Mouse (Mus musculus) hindbrain, embryonic 10.5 days (tissue): ENCODE measurements around the gene Lancl1. TPM values are rescaled to one million over a fixed set of nuclear protein-coding genes. Genes with fewer than 3 reads are reported as not detected.

Experiments
- DNase-seq: peaks from one replicate; pipeline ENCODE4 v3.0.0-alpha.2; 2017; ENCODE audit warnings: low spot score
- H3K27ac ChIP-seq: fragments of 300-500 bp; sonication (generic); 2 replicates; pipeline ENCODE4 v1.5.1; 2016; ENCODE audit warnings: mild to moderate bottlenecking, moderate library complexity
- H3K27me3 ChIP-seq: fragments of 300-500 bp; sonication (generic); 2 replicates; pipeline ENCODE4 v1.6.1; 2016; ENCODE audit warnings: mild to moderate bottlenecking; ENCODE audit not compliant: poor library complexity, insufficient read depth, severe bottlenecking
- H3K36me3 ChIP-seq: fragments of 300-500 bp; sonication (generic); 2 replicates; pipeline ENCODE4 v1.6.1; 2016; ENCODE audit warnings: mild to moderate bottlenecking, moderate library complexity
- H3K4me1 ChIP-seq: fragments of 300-500 bp; sonication (generic); replicated peaks from 2 replicates; pipeline ENCODE4 v1.6.1; 2016; ENCODE audit warnings: mild to moderate bottlenecking
- H3K4me3 ChIP-seq: fragments of 300-500 bp; sonication (generic); 2 replicates; pipeline ENCODE4 v1.5.1; 2016; ENCODE audit warnings: mild to moderate bottlenecking, moderate library complexity
- H3K9me3 ChIP-seq: fragments of 300-500 bp; sonication (generic); 2 replicates; pipeline ENCODE4 v1.6.1; 2016; ENCODE audit warnings: mild to moderate bottlenecking, moderate library complexity
- WGBS: fragments of 180-500 bp; shearing (Covaris S2); methylation state at CpG from one replicate; pipeline ENCODE4 v1.1.7; 2016; 5-methylcytosine and 5-hydroxymethylcytosine counted together
- polyA plus RNA-seq: library from polyadenylated mRNA; unstranded; fragments of >200 nt; fragmentation: Nextera tagmentation; extraction: Ambion mirVana; gene quantifications from 2 replicates; pipeline ENCODE4 v1.2.1, GENCODE M21; 2016

Gene Lancl1
- polyA plus RNA-seq, 1 experiment from 2014 or later: 96.8 TPM

DNA sequence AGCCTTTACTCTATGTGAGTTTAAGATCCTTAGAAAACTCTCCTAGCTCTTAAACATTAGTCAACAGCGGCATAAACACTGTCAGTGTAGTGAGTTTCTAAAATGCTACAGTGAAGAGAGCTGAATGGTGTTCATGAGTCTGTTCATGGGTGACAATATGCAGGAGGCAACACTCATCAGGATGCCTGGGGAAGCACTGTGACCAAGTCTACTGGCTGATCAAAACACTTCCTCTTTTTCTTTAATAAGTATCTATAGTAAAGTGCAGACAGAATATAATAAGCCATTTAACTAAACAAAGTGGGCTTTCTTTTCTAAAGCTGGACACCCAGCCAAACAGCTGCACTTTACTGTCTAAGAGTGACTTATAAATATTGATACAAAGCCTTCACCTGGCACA lies 37.3 kb downstream of the Lancl1 start:
- no peaks in the 10 kb centered on the region for H3K27me3 ChIP-seq
- no peak overlapping the region for H3K4me3 ChIP-seq
- no peaks in the 10 kb centered on the region for H3K4me1 ChIP-seq
- WGBS: 82% methylated on average over 1 of the region's 1 CpGs
- H3K27ac ChIP-seq: no peak overlapping the region
- peaks cover 65% of the 10 kb centered on the region for H3K36me3 ChIP-seq
- H3K9me3 ChIP-seq: no peaks in the 10 kb centered on the region
- DNase-seq: no peak

DNA sequence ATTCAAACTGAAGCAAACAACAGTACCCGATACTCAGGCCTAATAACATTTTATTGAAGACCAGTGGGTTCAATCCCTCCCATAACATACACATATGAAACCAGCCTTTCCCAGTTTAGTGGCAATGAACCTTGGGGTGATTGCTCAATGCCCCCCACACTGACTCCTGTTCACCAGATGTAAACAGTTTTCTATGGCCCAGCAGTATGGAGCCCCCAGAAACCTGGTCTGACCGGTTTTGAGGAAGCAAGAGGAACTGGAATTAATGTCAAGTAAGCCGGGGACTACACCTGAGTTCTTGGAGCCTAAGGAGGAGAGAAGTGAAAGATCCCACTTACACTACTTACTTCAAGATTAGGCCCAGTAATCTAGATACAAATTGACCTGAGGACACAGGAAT lies 38.2 kb downstream of the Lancl1 start:
- H3K9me3 ChIP-seq: no peaks in the 10 kb centered on the region
- H3K27me3 ChIP-seq: no peaks in the 10 kb centered on the region
- no peak overlapping the region for H3K4me3 ChIP-seq
- DNase-seq: no peak
- H3K27ac ChIP-seq: no peak overlapping the region
- H3K4me1 ChIP-seq: no peaks in the 10 kb centered on the region
- peaks cover 56% of the 10 kb centered on the region for H3K36me3 ChIP-seq
- 87% methylated on average over 3 of the region's 3 CpGs for WGBS

DNA sequence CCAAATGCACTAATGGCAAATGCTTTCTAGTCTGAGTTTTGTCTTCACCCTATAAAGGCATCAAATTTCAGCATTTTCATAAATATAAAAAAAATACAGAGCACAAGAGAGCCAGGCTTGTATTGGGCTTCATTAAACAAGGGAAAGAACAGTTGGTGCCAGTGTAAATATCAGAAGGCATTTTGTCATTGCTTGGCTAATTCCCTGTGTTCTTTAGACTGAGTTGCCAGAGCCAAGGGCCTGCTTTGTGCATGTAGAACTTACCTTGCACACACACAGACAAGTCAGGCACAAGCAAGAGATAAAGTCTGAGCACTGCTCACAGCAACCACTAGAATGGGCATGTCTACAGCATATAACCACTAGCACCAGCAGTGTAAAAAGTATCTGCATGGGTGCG lies 40.1 kb downstream of the Lancl1 start:
- Histone ChIP-seq H3K36me3 (peaks cover 37% of the 10 kb centered on the region), H3K27ac (no peak overlapping the region), H3K9me3 (no peaks in the 10 kb centered on the region), H3K27me3 (no peaks in the 10 kb centered on the region), H3K4me1 (no peaks in the 10 kb centered on the region), H3K4me3 (no peak overlapping the region)
- DNase-seq: no peak
- WGBS: 87% methylated on average over 1 of the region's 1 CpGs

DNA sequence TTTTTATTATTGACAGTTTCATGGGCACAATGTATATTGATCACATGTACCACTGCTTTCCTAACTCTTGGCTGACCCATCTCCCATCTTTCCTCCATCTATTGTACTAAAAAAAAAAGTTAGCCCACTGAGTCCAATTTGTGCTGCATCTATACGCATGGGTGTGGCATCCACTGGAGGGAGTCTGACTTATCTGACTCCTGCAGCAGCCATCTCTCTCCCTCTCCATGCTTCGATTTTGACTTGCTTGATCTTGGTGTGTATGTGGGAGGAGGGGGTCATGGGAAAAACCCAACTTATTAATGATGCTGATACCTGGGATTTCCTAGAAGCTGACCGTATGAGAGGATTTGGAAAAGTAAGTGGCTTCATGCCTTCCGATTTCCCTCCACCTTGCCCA lies 40.5 kb downstream of the Lancl1 start:
- H3K36me3 ChIP-seq: peaks cover 34% of the 10 kb centered on the region
- H3K4me3 ChIP-seq: no peak overlapping the region
- no peak for DNase-seq
- H3K9me3 ChIP-seq: no peaks in the 10 kb centered on the region
- H3K27me3 ChIP-seq: no peaks in the 10 kb centered on the region
- WGBS: 94% methylated on average over 4 of the region's 4 CpGs
- no peak overlapping the region for H3K27ac ChIP-seq
- no peaks in the 10 kb centered on the region for H3K4me1 ChIP-seq

DNA sequence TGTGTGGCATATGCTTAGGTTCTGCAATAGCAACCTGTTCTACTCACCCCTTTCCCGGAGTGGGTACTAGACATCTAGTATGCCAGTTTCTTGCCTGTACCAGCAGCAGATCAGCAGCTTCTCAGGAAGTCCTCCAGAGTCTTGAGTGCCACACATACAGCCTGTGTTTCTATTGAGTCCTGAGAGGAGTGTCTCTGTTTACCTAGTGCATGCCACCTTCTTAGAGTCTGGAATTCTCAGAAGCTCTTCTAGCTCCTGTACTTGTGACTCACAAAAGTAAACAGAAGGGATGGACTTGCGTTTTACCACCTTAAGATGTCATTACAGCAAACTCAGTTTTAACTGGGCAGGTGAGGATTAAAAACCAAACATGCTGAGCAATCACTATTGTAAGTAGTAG lies 41.9 kb downstream of the Lancl1 start:
- no peak overlapping the region for H3K27ac ChIP-seq
- no peaks in the 10 kb centered on the region for H3K9me3 ChIP-seq
- WGBS: 86% methylated on average over 2 of the region's 2 CpGs
- H3K4me3 ChIP-seq: no peak overlapping the region
- no peaks in the 10 kb centered on the region for H3K27me3 ChIP-seq
- H3K36me3 ChIP-seq: peaks cover 20% of the 10 kb centered on the region
- DNase-seq: no peak
- no peaks in the 10 kb centered on the region for H3K4me1 ChIP-seq

DNA sequence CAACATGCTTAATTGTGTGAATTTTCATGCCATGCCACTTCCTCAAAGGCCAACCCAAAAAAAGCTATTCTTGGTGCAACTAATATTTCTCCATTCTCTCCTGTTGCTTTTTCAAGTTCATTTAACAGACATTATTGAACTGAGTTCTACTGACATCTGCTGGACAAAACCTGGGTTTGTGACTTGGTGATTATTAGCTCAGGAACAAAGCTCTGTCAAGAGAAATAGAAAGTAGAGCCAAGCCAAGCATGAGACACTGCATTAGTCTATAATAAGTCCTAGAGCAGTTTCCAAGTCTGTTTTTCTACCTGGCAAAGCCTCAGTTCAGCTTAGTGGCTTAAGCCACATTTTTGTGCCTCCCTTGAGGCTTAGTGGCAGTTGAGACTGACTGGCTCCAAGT lies 45.9 kb downstream of the Lancl1 start:
- no peak for DNase-seq
- Histone ChIP-seq H3K4me1 (no peaks in the 10 kb centered on the region), H3K4me3 (no peak overlapping the region), H3K36me3 (0 out of 2 replicates have a peak, but pooled peaks cover 3% of the 10 kb centered on the region), H3K27ac (no peak overlapping the region), H3K27me3 (no peaks in the 10 kb centered on the region), H3K9me3 (no peaks in the 10 kb centered on the region)

DNA sequence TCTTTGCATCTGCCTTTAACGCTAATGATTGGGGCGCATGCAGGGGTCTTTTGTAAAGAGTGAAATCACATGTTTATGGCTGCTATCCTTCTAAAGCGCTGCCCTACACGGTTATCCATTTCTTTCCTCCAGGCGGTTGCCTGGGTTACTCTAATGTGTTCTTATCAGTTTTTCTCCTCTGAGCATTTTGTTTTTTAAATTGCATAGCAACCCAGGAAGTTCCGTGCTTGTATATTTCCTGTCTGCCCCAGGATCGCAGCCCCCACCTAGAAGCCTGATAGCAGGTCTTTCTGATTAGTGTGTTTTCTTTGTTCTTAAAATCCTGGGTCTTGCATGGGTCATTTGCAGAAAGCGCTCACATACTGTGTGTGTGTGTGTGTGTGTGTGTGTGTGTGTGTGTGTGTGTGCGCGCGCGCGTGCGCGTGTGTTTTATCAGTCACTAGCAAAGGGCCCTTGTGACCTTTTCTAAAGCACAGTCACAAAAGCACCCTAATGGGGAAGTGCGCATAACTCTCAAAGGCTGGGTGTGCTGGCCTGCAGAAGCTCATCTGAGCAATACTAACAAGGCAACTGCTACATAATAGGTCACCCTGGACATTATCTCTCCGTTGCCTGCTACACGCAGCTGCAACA lies 51.0 kb downstream of the Lancl1 start:
- no peaks in the 10 kb centered on the region for H3K4me1 ChIP-seq
- no peaks in the 10 kb centered on the region for H3K9me3 ChIP-seq
- H3K4me3 ChIP-seq: no peak overlapping the region
- no peaks in the 10 kb centered on the region for H3K27me3 ChIP-seq
- DNase-seq: peak; percentile 6
- H3K27ac ChIP-seq: no peak overlapping the region
- H3K36me3 ChIP-seq: no peaks in the 10 kb centered on the region
- WGBS: 82% methylated on average over 18 of the region's 18 CpGs

DNA sequence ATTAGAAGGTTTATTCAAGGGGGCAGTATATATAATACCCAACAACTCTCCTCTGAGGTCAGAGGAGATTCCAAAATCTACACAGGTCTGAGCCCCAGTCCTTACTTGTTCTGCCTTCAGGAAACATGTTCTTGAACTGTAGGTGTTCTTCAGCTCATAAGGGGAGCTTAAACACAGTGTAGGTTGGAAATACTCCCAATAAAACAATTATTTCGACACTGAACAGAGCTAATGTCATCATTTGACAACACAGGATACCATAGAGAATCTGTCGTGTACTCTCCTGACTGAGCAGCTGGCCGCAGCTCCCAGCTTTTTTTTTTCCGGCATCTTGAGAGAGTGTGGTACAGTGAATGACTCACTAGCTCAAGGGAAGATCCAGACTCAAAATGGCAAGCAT lies 52.8 kb downstream of the Lancl1 start:
- WGBS: 83% methylated on average over 4 of the region's 4 CpGs
- no peaks in the 10 kb centered on the region for H3K9me3 ChIP-seq
- no peaks in the 10 kb centered on the region for H3K36me3 ChIP-seq
- H3K27me3 ChIP-seq: no peaks in the 10 kb centered on the region
- no peak overlapping the region for H3K27ac ChIP-seq
- DNase-seq: no peak
- no peaks in the 10 kb centered on the region for H3K4me1 ChIP-seq
- H3K4me3 ChIP-seq: no peak overlapping the region

DNA sequence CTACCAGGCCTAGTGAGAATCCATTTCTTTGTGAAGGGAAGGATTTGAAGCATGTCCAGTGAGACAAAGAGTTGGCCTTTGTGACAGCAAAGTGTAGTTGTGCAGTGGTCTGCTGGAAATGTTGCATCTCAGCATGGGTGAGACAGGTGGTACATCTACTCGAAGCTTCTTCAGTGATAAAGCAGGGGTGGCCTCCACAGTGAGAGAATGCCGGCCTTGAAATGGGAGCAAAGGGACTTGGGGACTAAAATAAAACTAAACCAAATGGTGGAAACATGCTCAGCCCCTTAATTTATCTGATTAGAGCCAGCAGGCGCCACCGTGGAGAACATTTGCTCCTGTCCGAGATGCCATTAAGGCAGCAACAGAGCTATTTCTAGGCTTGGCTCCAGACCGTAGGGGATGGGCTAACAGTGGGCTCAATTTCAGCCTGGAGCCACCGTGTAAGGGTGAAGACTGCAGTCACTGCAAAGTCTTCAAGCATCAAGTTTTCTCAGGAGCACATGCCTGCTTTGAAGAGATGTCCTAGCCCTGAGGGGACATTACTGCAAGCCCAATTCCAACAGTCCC lies 53.5 kb downstream of the Lancl1 start:
- H3K36me3 ChIP-seq: no peaks in the 10 kb centered on the region
- WGBS: 72% methylated on average over 7 of the region's 7 CpGs
- DNase-seq: no peak
- H3K27me3 ChIP-seq: no peaks in the 10 kb centered on the region
- no peak overlapping the region for H3K4me3 ChIP-seq
- H3K27ac ChIP-seq: no peak overlapping the region
- H3K4me1 ChIP-seq: no peaks in the 10 kb centered on the region
- no peaks in the 10 kb centered on the region for H3K9me3 ChIP-seq

DNA sequence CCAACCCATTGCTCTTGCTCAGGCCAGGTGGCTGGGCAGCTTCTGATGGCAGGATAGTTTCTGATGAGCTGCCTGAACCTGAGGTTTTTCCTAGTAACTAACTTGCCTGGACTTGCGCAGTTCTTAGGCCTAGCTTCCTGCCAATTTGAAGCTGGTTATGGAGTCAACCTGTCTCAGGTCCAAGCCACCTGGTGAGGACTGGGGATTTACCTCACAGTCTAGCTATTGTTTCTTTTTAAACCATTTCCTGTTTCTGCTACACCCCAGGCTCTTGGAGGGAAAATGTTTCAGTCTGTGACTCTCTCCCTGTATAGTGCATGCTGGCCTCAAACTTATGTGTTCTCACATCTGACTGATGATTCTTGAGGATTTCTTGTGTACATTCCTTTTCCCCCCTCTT lies 58.5 kb downstream of the Lancl1 start:
- no peak overlapping the region for H3K27ac ChIP-seq
- H3K27me3 ChIP-seq: no peaks in the 10 kb centered on the region
- H3K4me1 ChIP-seq: no peaks in the 10 kb centered on the region
- no peak overlapping the region for H3K4me3 ChIP-seq
- H3K9me3 ChIP-seq: no peaks in the 10 kb centered on the region
- DNase-seq: no peak
- no peaks in the 10 kb centered on the region for H3K36me3 ChIP-seq
- 88% methylated on average over 1 of the region's 1 CpGs for WGBS

DNA sequence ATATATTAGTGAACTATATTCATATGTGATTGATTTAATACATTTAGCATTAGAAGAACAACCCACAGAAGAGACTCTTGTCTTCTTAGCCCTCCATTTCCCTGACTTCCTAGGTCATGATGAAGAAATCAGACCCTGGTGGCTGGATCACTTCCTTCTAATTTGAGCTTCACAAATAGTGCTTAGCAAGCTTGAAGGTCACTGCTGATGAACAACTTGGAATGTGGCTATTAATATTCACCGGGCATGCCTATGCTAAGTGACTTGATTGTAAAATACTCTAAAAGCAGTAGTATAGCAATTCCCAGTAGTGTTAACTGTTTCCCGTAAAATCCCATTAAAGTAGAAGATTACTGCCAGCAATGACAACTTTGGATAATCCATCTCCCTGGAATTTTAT lies 63.2 kb downstream of the Lancl1 start:
- no peaks in the 10 kb centered on the region for H3K4me1 ChIP-seq
- DNase-seq: no peak
- no peak overlapping the region for H3K27ac ChIP-seq
- no peaks in the 10 kb centered on the region for H3K27me3 ChIP-seq
- no peak overlapping the region for H3K4me3 ChIP-seq
- H3K9me3 ChIP-seq: no peaks in the 10 kb centered on the region
- 88% methylated on average over 2 of the region's 2 CpGs for WGBS
- H3K36me3 ChIP-seq: no peaks in the 10 kb centered on the region

DNA sequence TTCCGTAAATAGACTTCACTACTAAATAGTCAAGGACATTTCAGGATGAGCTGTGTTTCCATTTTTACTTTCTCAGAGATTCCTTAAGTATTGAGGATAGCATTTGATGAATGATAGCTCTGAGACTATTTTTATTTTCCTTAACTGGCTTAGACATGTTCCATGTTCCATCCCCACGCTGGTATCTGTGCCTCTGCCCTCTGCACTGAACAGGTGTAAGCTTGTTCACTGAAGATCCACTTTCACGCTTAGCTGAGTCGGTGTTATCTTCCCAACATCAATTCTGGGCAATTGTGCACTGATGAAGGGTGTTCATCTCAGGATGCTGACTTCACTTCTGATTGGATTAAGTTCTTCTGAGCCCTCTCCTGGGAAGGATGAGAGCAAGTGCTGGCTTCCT lies 73.8 kb downstream of the Lancl1 start:
- no peak overlapping the region for H3K27ac ChIP-seq
- H3K36me3 ChIP-seq: no peaks in the 10 kb centered on the region
- H3K4me3 ChIP-seq: no peak overlapping the region
- H3K9me3 ChIP-seq: no peaks in the 10 kb centered on the region
- no peak for DNase-seq
- no peaks in the 10 kb centered on the region for H3K27me3 ChIP-seq
- WGBS: 87% methylated on average over 4 of the region's 4 CpGs
- H3K4me1 ChIP-seq: peaks cover 2% of the 10 kb centered on the region; the same call in 1 of the 2 replicates

DNA sequence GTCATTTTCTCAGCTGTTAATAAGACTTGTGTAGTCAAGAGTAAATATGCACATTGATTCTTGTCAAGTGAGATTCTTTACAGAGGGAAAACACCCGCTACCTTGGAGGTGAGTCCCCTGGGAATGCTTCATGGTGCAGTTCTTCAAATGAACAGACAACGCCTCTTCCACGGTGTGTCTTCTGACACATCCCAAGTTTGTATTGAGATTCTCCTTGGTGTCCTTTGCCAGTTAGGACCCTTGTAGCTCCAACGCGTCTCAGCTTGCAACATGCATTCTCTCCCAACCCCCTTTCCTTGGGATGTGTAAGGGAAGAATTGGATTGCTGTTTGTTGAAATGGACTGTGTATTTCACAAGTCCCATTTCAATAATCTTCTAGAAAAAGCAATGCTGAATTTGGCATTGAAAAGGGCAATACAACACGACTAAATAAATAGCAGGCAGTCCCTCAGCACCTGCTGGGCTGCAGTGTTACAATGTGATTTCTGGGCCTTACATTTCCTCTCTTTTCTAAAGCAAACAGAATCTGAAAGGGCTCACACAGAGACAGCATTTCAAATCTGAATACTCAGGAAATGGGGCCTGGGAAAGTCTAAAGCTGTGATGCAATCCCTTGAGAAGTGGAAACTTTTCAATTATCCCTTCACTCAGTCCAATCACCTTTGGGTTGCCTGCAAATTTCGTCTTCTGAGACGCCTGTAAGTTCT lies 78.0 kb downstream of the Lancl1 start:
- 45% methylated on average over 8 of the region's 8 CpGs for WGBS
- DNase-seq: no peak
- no peak overlapping the region for H3K4me3 ChIP-seq
- no peaks in the 10 kb centered on the region for H3K9me3 ChIP-seq
- peaks cover 2% of the 10 kb centered on the region; the same call in 1 of the 2 replicates for H3K4me1 ChIP-seq
- H3K27me3 ChIP-seq: no peaks in the 10 kb centered on the region
- H3K27ac ChIP-seq: no peak overlapping the region
- no peaks in the 10 kb centered on the region for H3K36me3 ChIP-seq
